18 mouse cellular contexts compared by ENCODE assay signal in the genomic region with DNA sequence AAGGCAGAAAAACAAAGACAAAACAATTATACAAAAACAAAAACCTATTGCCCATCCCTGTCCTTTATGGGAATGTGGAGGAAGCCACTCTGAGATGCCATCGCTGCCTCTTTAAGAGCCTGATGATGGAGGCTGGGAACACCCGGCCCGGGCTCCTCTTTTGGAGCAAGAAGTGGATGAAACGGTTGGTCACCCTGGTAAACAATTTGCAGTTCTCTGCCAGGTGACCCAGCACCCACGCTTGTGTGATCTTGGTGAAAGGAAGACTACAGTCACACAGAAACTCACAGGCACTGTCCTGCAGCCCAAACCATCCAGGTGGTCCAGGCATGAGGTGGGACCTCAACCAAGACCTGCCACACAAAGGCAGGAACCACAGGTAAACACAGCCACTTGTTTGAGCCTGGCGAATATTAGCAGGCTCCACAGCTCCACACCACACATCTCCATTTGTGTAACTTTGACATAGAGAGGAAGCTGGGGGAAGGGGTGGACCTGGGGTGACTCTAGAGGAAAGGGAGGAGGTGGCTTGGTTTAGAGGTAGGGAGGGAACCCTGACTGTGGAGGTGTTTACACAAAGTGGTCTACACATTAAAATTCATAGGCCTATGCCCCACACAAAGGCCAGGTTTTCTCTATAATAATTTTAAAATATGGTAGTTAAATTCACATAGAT.
A peak's percentile ranks its signal among the peaks of the same experiment; 100 is the strongest.
DNase-seq lines count a peak whose midpoint lies in the region; ATAC-seq and TF ChIP-seq lines count a peak whose summit lies in the region.
"Had no signal": no experiment of that assay in that cellular context is flagged by ENCODE, and none has a peak within 500 bp of the region (broad histone marks: within the 10 kb centered on the region; RNA-seq: fewer than 3 reads in every experiment).

No protein-coding gene starts in this region.

- H3K4me3 ChIP-seq in embryonic facial prominence, embryonic 10.5 days: no peak overlapping the region
- H3K4me3 ChIP-seq in limb, embryonic 10.5 days: no peak overlapping the region
- no peak overlapping the region for H3K4me3 ChIP-seq in thymus, adult 2 months (ENCODE audit: control insufficient read depth, insufficient read depth, low read length)
- H3K4me3 ChIP-seq: forebrain, embryonic 12.5 days; hindbrain, embryonic 15.5 days; megakaryocyte, embryonic 14.5 days had no signal

- intact Hi-C loops in left cerebral cortex, postnatal 4 days (cut with DNase I): no loop called here

- WGBS in embryonic facial prominence, embryonic 10.5 days: 80% methylated on average over 6 of the region's 6 CpGs
- WGBS in limb, embryonic 10.5 days: 81% methylated on average over 6 of the region's 6 CpGs
- WGBS in thymus, adult 2 months: 69% methylated on average over 6 of the region's 6 CpGs

- 0 out of 2 replicates have a peak, but pooled peaks have one; percentile 32 for ATAC-seq in common myeloid progenitor, adult 5-6 weeks (replicated peaks; ENCODE audit: low read depth, poor library complexity, severe bottlenecking)
- ATAC-seq in activated CD4-positive, CD25-positive, alpha-beta regulatory T cell, adult 4 months: no peak

- DNase-seq in kidney, adult 11 months: peak; percentile 40
- no peak for DNase-seq in kidney, postnatal 10 days
- no peak for DNase-seq in embryonic facial prominence, embryonic 10.5 days (ENCODE audit: low spot score)
- DNase-seq in limb, embryonic 10.5 days (ENCODE audit: low spot score): no peak
- no peak for DNase-seq in left cerebral cortex, postnatal 4 days
- no peak for DNase-seq in thymus, adult 2 months
- DNase-seq: adrenal gland, postnatal 36 days; cerebellum, adult 8-10 months; gastrocnemius, postnatal 36 days; layer of hippocampus, postnatal 36 days; lung, postnatal 10 days; thymus, adult 18-20 months had no signal

- peaks cover 23% of the 10 kb centered on the region for H3K27me3 ChIP-seq in embryonic facial prominence, embryonic 10.5 days (replicated peaks; ENCODE audit: low read depth, poor library complexity, severe bottlenecking)
- H3K27me3 ChIP-seq in limb, embryonic 10.5 days (ENCODE audit: low read depth, poor library complexity, severe bottlenecking): no peaks in the 10 kb centered on the region
- no peaks in the 10 kb centered on the region for H3K27me3 ChIP-seq in thymus, adult 2 months (ENCODE audit: control insufficient read depth, insufficient read depth, low read length)

- no peaks in the 10 kb centered on the region for H3K36me3 ChIP-seq in embryonic facial prominence, embryonic 10.5 days (replicated peaks)
- no peaks in the 10 kb centered on the region for H3K36me3 ChIP-seq in limb, embryonic 10.5 days
- H3K36me3 ChIP-seq in thymus, adult 2 months (ENCODE audit: control insufficient read depth, insufficient read depth, low read length): no peaks in the 10 kb centered on the region
- H3K36me3 ChIP-seq: forebrain, embryonic 12.5 days; hindbrain, embryonic 15.5 days had no signal

- H3K9me3 ChIP-seq in embryonic facial prominence, embryonic 10.5 days: no peaks in the 10 kb centered on the region
- no peaks in the 10 kb centered on the region for H3K9me3 ChIP-seq in limb, embryonic 10.5 days (replicated peaks)
- H3K9me3 ChIP-seq: forebrain, embryonic 12.5 days; hindbrain, embryonic 15.5 days; megakaryocyte, embryonic 14.5 days had no signal

- TF ChIP-seq POLR2A in thymus, adult 2 months (IDR thresholded peaks at IDR 0.05; ENCODE audit: control insufficient read depth, extremely low read depth, insufficient read depth, low read length, poor library complexity): no peak

- TF ChIP-seq CTCF in thymus, adult 2 months (IDR thresholded peaks at IDR 0.05; ENCODE audit: borderline replicate concordance, control insufficient read depth, extremely low read depth, insufficient read depth, low read length, poor library complexity): no peak

- peaks cover 49% of the 10 kb centered on the region for H3K4me1 ChIP-seq in embryonic facial prominence, embryonic 10.5 days
- H3K4me1 ChIP-seq in limb, embryonic 10.5 days: peaks cover 52% of the 10 kb centered on the region
- H3K4me1 ChIP-seq in thymus, adult 2 months (replicated peaks; ENCODE audit: control insufficient read depth, insufficient read depth, low read length): no peaks in the 10 kb centered on the region
- H3K4me1 ChIP-seq: megakaryocyte, embryonic 14.5 days had no signal

- H3K27ac ChIP-seq in embryonic facial prominence, embryonic 10.5 days (replicated peaks): peak overlapping the region; percentile 35
- peak overlapping the region; percentile 72 for H3K27ac ChIP-seq in limb, embryonic 10.5 days
- H3K27ac ChIP-seq in thymus, adult 2 months (ENCODE audit: control insufficient read depth, insufficient read depth, low read length): no peak overlapping the region
- H3K27ac ChIP-seq: forebrain, embryonic 12.5 days; liver, embryonic 14.5 days had no signal
